Mouse (Mus musculus) megakaryocyte-erythroid progenitor cell, adult 5-6 weeks (primary cell): ENCODE data around the gene Astn2. TPM values are rescaled to one million over a fixed set of nuclear protein-coding genes. Genes with fewer than 3 reads are reported as not detected.

Source experiments
- ATAC-seq: replicated peaks from 2 replicates; pipeline ENCODE4 v1.8.0; 2016; ENCODE audit warnings: mild to moderate bottlenecking, inconsistent platforms; ENCODE audit not compliant: severe bottlenecking, poor library complexity, low FRiP score, low TSS enrichment
- total RNA-seq, 2 experiments: library from RNA; stranded (forward) in 1 of 2; stranded (reverse) in 1 of 2; fragments of 200-1000, 215-1000 nt in 1 of 2; fragments of >200 nt in 1 of 2; fragmentation: Nextera tagmentation in 1 of 2; gene quantifications; 2 replicates each; pipeline ENCODE4 v1.2.3; 2014 to 2017

Gene Astn2
- total RNA-seq, 2 experiments from 2014 or later, result not detected

DNA sequence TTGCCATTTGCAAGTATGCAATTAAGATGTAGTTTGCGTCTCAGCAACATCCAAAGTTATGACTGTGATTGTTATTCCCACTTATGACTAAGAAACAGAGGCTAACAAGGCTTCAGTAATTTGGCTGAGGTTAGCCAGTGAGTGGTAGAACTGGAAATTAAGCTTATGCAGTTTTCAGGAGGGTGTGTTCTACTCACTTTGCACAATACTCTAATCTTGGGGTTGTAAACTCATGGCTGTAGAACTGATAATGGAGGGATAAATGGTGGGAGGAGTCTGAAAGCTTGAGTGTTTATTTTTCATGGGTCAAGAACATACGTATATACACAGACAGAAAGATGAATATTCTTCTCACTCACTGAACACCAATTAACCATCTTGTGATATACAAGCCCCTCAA, 499.4 kb downstream of the Astn2 start:
- ATAC-seq, result no peak

DNA sequence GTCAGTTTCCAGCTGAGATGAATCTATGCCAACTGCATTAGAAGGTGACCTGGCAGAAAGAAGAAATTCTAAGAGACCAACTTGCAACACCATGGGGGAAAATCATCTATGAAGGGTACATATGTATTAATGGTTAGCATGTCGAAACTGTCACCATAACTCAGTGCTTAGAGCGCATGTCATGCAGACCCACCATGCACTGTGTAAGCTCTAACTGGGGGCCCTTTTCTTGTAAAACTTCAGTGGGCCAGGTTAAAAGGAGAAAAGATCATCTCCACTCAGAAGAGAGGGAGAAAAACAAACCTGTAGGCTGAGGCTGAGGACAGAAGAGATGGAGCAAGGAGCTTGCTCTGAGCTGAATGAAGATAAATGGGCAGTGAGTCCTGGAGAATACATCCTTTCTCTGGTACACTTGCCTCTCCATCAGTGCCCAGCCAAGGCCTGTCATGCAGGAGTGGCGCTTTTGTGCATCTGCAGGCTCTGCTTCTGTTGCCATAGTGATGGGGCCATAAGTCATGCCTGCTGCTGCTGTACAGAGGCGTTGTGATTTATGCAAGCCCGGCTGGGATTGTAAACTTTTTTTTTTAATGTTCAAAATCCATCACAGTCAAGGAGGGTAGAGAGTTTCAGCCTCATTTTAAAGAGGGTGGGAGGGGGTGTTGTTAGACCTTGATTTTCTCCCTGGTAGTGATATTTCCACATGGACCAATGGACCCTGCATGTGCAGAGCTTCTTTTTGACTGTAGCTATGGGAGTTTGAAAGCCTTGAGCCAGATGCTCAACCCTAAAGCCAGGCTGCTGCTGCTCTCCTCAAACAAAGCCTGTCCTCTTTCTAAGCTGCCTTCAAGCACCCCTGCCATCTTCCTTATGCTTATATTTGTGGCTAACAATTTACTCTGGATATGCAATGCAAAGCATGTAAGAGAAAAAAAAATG, 508.1 kb downstream of the Astn2 start:
- no peak for ATAC-seq

DNA sequence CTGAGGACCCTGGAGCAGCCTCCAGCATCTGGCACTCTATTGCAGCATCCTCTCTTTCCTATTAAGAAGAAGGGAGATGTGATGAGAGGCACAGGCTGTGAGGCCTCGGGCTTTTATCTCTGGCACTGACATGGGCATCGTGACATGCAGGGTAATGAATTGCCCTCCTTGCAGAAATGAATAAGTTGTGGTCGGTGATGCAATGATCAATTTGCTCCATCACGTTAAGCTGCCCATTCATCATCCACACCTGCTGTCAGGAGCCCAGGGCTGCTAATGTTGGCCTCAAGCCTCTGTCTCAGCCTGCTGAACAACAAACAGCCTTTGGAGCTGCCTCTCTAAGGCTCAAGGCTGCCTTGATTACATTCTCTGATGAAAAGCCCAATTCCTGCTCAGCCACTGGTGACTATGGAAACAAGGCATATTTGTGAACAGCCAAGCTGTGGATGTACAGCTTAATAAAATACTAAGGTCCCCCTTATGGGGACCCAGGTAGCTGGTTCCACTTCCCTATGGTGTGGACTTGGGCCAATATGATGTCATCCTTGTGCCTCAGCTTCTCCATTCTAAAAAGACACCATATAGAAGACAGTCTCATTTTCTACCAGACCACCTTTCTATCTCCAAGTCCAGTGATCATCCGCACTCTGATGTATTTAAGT, 515.9 kb downstream of the Astn2 start:
- ATAC-seq, result no peak

GRCm38 (mm10) chr4:65886862-65887261, 517.5 kb downstream of the Astn2 start:
- ATAC-seq, result no peak

DNA sequence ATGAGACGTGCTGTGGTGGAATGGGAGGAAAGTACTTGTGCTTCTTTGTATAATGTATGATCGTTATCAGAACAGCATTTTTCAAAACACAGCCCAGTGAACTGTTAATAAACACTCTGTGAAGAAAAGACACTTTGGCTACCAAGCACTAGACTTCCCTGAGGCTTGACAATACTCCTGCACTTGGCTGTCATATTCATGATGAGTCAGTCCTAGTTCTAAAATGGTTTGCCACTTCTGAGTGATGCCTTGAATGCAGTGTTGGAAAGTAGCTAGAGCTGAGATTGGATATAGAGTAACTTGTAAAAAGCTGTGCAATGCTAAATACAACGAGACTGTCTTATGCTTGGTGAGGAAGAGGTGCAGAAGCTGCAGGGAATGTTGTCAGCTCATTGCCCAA, 518.5 kb downstream of the Astn2 start:
- ATAC-seq, result no peak

GRCm38 (mm10) chr4:65874236-65874781, 530.1 kb downstream of the Astn2 start:
- ATAC-seq, result no peak

- ATAC-seq, result no peak
Measured at GRCm38 (mm10) chr4:65864551-65864950, 539.9 kb downstream of the Astn2 start.

GRCm38 (mm10) chr4:65843191-65843590, 561.2 kb downstream of the Astn2 start:
- no peak for ATAC-seq

GRCm38 (mm10) chr4:65839550-65840000, 564.8 kb downstream of the Astn2 start:
- ATAC-seq, result no peak

DNA sequence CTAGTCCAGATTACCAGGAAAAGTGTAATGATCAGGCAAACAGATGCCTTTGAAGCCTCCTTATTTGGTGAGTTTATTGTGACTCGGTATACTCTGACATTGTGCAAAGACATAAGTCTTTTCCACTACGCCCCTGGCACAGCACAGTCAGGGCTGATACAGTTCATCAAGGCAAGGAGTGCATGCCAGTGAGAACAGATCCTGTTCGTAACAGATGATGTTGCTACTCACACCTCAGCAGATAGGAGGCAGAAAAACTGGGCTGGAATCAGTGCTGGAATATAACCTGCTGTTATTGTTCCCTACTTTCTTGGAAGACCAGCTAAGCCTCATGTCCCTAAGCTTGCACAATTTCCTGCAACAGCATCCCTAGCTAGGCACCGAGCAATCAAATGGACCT, 565.6 kb downstream of the Astn2 start:
- no peak for ATAC-seq

DNA sequence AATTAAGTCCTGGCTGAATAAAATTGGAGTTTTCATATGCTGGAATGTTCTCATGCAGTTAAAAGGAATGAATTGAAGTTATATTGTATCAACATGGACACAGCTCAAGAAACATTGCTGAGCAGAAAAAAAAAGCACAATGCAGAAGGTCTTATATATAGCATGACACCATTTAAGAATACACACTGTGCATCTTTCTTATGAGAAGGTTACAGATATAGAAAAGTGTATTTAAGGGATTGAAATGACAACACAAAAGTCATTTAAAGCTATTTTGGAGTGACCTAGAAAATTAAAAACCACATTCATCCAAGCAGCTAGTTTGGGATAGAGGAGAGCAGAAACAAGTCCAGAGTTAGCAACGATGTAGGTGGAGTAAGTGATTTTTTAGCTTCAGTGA, 571.4 kb downstream of the Astn2 start:
- ATAC-seq, result no peak

DNA sequence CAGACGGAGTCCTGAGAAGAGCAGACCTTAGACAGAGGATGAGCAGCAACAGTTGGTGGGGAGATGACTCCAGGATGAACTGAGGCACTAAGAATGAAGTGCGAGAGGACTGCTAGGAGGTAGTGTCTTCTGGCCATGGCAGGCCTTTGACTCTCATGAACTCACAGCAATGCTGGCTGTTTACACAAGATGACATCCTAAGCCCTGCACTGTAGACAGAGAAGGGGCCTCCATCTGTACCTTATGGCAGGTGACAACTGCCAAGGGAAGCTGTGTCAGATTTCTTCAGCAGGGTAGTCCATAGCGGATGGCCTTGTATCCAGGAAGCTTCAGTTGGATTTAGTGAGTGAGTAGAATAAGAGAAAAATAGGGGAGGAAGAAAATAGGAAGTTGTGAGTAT, 572.5 kb downstream of the Astn2 start:
- ATAC-seq, result no peak

- no peak for ATAC-seq
Measured at GRCm38 (mm10) chr4:65830495-65830894, 573.9 kb downstream of the Astn2 start.

DNA sequence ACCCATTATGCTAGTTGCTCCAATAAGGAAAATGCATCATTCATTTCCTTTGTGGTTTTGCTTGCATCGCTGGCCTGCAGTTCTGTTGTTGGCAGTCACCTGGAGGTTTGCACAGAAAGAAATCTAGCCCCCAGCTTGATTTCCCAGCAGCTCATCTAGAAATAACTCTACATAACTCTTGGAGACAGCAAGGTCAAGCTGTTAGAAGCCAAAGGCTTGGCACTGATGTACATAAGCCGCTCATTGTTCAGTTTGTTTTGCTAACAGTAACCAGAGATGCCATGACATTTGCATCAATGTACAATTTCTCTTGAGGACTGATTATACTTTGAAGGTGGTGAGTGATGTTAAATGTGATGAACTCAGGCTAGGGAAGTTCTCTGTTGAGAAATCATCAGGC, 583.3 kb downstream of the Astn2 start:
- ATAC-seq, result no peak

GRCm38 (mm10) chr4:65820236-65820635, 584.2 kb downstream of the Astn2 start:
- ATAC-seq, result no peak

- no peak for ATAC-seq
Measured at GRCm38 (mm10) chr4:65819835-65820234, 584.6 kb downstream of the Astn2 start.

- ATAC-seq, result no peak
Measured at GRCm38 (mm10) chr4:65814176-65814535, 590.3 kb downstream of the Astn2 start.

DNA sequence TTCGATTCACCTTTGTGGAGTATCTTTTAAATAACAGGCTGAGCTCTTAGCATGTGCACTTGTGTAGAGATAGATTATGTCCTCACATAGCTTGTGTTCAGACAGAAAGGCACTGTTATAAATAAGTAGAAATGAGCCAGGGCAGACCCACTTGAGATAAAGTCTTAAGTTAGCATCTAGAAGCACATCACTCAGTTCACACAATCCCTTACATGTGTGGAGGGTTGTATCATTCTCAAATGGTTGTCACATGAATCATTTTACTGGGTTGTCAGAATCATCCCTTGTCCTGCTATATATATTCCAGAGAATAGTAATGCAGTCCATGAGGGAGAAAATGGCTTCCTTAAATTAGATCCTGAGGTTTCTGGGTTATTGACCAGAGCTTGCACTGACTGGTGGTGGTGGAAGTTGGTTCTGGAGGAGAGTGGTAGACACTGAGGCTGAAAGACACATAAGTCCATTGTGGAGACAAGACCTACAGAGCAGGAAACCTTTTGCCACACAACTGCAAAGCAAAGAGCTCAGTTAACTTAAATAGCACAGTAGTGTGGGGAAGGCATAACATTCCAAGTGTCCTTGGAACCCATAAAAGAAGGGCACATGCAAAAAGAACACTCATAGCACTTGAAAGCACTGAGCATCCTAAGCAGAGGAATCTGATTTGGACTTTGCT, 590.8 kb downstream of the Astn2 start:
- no peak for ATAC-seq

GRCm38 (mm10) chr4:65807341-65807740, 597.1 kb downstream of the Astn2 start:
- no peak for ATAC-seq

GRCm38 (mm10) chr4:65801204-65801603, 603.2 kb downstream of the Astn2 start:
- ATAC-seq, result no peak
